Mouse (Mus musculus): ENCODE results near the gene Cit.

The Cit gene

GRCm38 (mm10) chr5:116036465-116036864 lies 191.4 kb downstream of the Cit start:
- DNase-seq (ENCODE audit: extremely low spot score, low spot score): no peak

- DNase-seq (ENCODE audit: extremely low spot score, low spot score): no peak
These were observed 192.7 kb downstream of the Cit start for GRCm38 (mm10) chr5:116037731-116038130.

- DNase-seq (ENCODE audit: extremely low spot score, low spot score): no peak
These were observed 194.6 kb downstream of the Cit start for GRCm38 (mm10) chr5:116039706-116040105.

- DNase-seq (ENCODE audit: extremely low spot score, low spot score): no peak
These were observed 197.2 kb downstream of the Cit start for GRCm38 (mm10) chr5:116042241-116042640.

- no peak for DNase-seq (ENCODE audit: extremely low spot score, low spot score)
These were observed 200.5 kb downstream of the Cit start for GRCm38 (mm10) chr5:116045581-116045980.

- no peak for DNase-seq (ENCODE audit: extremely low spot score, low spot score)
These were observed 201.2 kb downstream of the Cit start for GRCm38 (mm10) chr5:116046246-116046645.

GRCm38 (mm10) chr5:116048321-116048720 lies 203.2 kb downstream of the Cit start:
- no peak for DNase-seq (ENCODE audit: extremely low spot score, low spot score)

GRCm38 (mm10) chr5:116049821-116050220 lies 204.7 kb downstream of the Cit start:
- no peak for DNase-seq (ENCODE audit: extremely low spot score, low spot score)

- DNase-seq (ENCODE audit: extremely low spot score, low spot score): no peak
These were observed 207.1 kb downstream of the Cit start for GRCm38 (mm10) chr5:116052171-116052570.

- no peak for DNase-seq (ENCODE audit: extremely low spot score, low spot score)
These were observed 207.7 kb downstream of the Cit start for GRCm38 (mm10) chr5:116052826-116053225.

All from neural tube, embryonic 10.5 days (tissue).